Mouse (Mus musculus): ENCODE results near the gene Tnrc6b. TPM values are rescaled to one million over a fixed set of nuclear protein-coding genes. Genes with fewer than 3 reads are reported as not detected.

Gene Tnrc6b
- polyA plus RNA-seq, 1 experiment from 2014 or later = 6.5 TPM

DNA sequence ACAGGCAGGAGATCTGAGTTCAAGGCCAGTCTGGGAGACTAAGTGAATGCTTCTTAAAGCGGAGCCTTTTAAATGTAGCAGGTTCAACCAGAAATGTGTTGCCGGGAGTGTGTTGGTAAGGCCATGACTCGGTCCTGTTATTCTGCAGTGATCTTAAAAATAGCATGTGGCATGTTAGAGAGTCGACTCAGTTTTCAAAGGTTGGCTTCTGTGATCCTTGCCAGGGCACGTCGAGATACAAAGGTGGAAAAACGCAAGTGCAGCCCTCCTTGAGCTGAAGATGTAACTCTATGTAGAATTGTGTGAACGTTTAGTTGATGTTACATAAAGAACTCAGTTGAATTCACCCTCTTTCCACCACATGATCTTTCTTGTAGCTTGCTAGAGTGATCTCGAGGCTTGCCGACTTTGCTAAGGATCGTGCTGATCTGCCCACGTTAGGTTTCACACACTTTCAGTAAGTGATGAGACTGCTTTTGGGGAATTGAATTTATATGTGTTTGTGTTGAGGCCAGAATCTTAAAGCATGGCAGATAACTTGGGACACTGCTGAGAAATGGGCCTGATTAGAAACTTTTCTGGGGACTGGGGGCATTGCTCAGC lies 244.8 kb downstream of the Tnrc6b start:
- H3K9me3 ChIP-seq (ENCODE audit: control insufficient read depth) = no peaks in the 10 kb centered on the region
- H3K9ac ChIP-seq (ENCODE audit: low read depth, low read length) = no peak overlapping the region
- H3K27me3 ChIP-seq (replicated peaks; ENCODE audit: control insufficient read depth, insufficient read depth, low read length) = no peaks in the 10 kb centered on the region
- no peaks in the 10 kb centered on the region for H3K4me1 ChIP-seq (replicated peaks; ENCODE audit: control insufficient read depth, insufficient read depth, low read length)
- 93% methylated on average over 12 of the region's 12 CpGs for WGBS
- peaks cover 72% of the 10 kb centered on the region for H3K36me3 ChIP-seq (ENCODE audit: control insufficient read depth, insufficient read depth)
- TF ChIP-seq CTCF (IDR thresholded peaks at IDR 0.05; ENCODE audit: low read depth) = no peak
- H3K4me2 ChIP-seq (replicated peaks; ENCODE audit: low read depth) = no peak overlapping the region
- no peak for ATAC-seq
- no peak overlapping the region for H3K4me3 ChIP-seq (ENCODE audit: low read depth, low read length)
- H3K27ac ChIP-seq (ENCODE audit: low read depth, low read length) = no peak overlapping the region

DNA sequence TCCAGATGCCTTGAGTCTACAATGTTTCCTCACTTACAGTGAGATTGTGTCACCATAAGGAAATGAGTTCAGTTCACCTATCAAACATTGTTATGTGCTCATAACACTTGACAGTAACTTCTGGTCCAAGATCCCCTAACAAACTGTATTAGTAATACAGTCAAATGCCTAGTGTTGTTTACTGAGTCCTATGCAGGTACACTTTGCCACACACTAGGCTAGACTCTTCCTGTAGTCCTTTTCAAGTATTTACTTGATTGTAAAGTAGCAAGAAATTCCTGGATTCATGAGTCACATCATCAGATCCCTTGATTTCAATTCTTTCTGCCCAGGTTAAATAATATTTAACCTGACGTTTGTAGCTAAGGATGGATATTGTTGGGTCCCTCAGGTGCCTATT lies 258.3 kb downstream of the Tnrc6b start:
- Histone ChIP-seq H3K4me1 (replicated peaks; ENCODE audit: control insufficient read depth, insufficient read depth, low read length) (no peaks in the 10 kb centered on the region), H3K27me3 (replicated peaks; ENCODE audit: control insufficient read depth, insufficient read depth, low read length) (no peaks in the 10 kb centered on the region), H3K27ac (ENCODE audit: low read depth, low read length) (no peak overlapping the region), H3K9ac (ENCODE audit: low read depth, low read length) (no peak overlapping the region), H3K9me3 (ENCODE audit: control insufficient read depth) (no peaks in the 10 kb centered on the region), H3K4me2 (replicated peaks; ENCODE audit: low read depth) (no peak overlapping the region), H3K36me3 (ENCODE audit: control insufficient read depth, insufficient read depth) (peaks cover 47% of the 10 kb centered on the region), H3K4me3 (ENCODE audit: low read depth, low read length) (no peak overlapping the region)
- ATAC-seq = no peak
- TF ChIP-seq CTCF (IDR thresholded peaks at IDR 0.05; ENCODE audit: low read depth) = no peak
- WGBS = 76% methylated on average over 1 of the region's 1 CpGs

DNA sequence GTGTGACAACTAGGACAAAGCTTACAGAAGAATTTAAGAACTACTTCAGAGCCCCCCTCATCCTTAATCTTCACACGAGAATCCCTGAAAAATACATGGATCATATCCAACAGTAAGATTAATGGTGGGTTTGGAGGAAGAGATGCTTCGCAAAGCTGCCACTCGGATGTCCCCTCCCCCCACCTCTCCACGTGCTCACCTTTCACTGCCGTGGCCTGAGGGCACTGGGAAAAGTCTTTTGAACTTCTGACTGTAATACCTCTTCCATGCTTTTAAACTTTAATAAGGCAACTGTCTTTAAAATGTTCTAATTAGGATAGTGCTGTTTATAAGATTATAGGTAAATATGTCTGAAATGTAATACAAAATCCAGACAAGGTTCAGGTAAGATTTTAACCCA lies 263.2 kb downstream of the Tnrc6b start:
- TF ChIP-seq CTCF (IDR thresholded peaks at IDR 0.05; ENCODE audit: low read depth) = no peak
- Histone ChIP-seq H3K27me3 (replicated peaks; ENCODE audit: control insufficient read depth, insufficient read depth, low read length) (no peaks in the 10 kb centered on the region), H3K4me2 (replicated peaks; ENCODE audit: low read depth) (no peak overlapping the region), H3K36me3 (ENCODE audit: control insufficient read depth, insufficient read depth) (peaks cover 5% of the 10 kb centered on the region), H3K9me3 (ENCODE audit: control insufficient read depth) (no peaks in the 10 kb centered on the region), H3K9ac (ENCODE audit: low read depth, low read length) (no peak overlapping the region), H3K4me3 (ENCODE audit: low read depth, low read length) (no peak overlapping the region), H3K27ac (ENCODE audit: low read depth, low read length) (no peak overlapping the region), H3K4me1 (replicated peaks; ENCODE audit: control insufficient read depth, insufficient read depth, low read length) (no peaks in the 10 kb centered on the region)
- no peak for ATAC-seq
- 41% methylated on average over 5 of the region's 5 CpGs for WGBS

DNA sequence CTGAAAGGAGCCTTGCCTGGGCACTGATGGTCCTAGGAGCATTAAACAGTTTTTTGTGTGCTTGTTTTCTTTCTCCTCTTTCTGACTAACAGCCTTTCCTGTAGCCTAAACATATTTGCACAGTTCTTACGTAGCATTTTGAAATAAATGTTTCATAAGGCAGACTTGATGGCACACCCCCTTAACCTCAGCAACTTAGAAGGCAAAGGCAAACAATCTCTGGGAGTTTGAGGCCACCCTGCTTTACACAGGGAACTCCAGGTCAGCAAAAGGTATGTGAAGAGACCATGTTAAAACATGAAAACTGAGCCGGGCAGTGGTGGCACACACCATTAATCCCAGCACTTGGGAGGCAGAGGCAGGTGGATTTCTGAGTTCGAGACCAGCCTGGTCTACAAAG lies 264.6 kb downstream of the Tnrc6b start:
- H3K4me3 ChIP-seq (ENCODE audit: low read depth, low read length) = no peak overlapping the region
- no peak overlapping the region for H3K9ac ChIP-seq (ENCODE audit: low read depth, low read length)
- TF ChIP-seq CTCF (IDR thresholded peaks at IDR 0.05; ENCODE audit: low read depth) = no peak
- WGBS = 82% methylated on average over 3 of the region's 3 CpGs
- H3K36me3 ChIP-seq (ENCODE audit: control insufficient read depth, insufficient read depth) = no peaks in the 10 kb centered on the region
- no peaks in the 10 kb centered on the region for H3K27me3 ChIP-seq (replicated peaks; ENCODE audit: control insufficient read depth, insufficient read depth, low read length)
- no peak overlapping the region for H3K27ac ChIP-seq (ENCODE audit: low read depth, low read length)
- ATAC-seq = no peak
- H3K4me1 ChIP-seq (replicated peaks; ENCODE audit: control insufficient read depth, insufficient read depth, low read length) = no peaks in the 10 kb centered on the region
- no peak overlapping the region for H3K4me2 ChIP-seq (replicated peaks; ENCODE audit: low read depth)
- H3K9me3 ChIP-seq (ENCODE audit: control insufficient read depth) = no peaks in the 10 kb centered on the region

DNA sequence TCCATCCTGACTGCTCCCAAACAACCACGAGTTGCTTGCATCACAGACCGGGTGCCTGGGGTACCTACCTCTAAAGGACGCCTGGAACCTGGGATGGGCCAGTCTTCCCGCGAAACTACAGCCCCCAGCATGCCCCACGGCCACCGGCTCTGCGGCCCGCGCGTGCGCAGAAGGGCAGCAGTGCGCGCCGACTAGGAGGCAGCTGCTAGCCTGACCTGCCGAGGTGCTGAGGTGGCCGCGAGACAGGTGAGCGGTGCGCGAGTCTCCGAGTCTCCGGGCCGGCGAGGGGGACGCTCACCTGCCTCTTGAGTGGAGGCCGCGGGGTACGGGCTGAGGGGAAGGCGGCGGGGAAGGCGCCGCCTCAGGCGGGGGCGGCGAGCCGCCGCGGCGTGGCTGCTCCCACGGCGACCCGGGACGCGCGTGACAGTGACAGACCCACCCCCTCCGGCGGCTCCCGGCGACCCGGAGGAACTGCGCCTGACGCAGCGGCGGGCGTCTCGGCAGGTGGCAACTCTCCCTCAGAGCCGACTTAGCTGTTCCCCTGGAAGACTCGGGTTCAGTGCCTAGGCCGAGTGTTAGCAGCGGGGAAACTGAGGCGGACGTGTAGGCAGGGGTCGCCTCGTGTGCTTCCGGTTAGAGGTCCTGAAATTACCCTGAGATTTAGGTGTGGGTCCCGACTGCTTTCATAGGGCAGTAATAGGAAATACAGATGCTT lies 266.7 kb downstream of the Tnrc6b start, which contains the start of gene Sgsm3:
Sgsm3 (plus strand) TSS at position 146 of the 715 bp plus-strand sequence.
- peak within 1 kb of the TSS; percentile 57; the same call in 1 of the 2 replicates for H3K27ac ChIP-seq (ENCODE audit: low read depth, low read length)
- peak within 1 kb of the TSS; percentile 88 for H3K4me3 ChIP-seq (ENCODE audit: low read depth, low read length)
- H3K4me1 ChIP-seq (replicated peaks; ENCODE audit: control insufficient read depth, insufficient read depth, low read length) = no peaks in the 10 kb centered on the region
- peak; percentile 89 for ATAC-seq
- H3K9ac ChIP-seq (ENCODE audit: low read depth, low read length) = peak within 1 kb of the TSS; percentile 73
- H3K36me3 ChIP-seq (ENCODE audit: control insufficient read depth, insufficient read depth) = no peaks in the 10 kb centered on the region
- no peaks in the 10 kb centered on the region for H3K9me3 ChIP-seq (ENCODE audit: control insufficient read depth)
- WGBS = 1% methylated on average over 59 of the region's 67 CpGs
- peak within 1 kb of the TSS; percentile 98 for H3K4me2 ChIP-seq (replicated peaks; ENCODE audit: low read depth)
- no peak for TF ChIP-seq CTCF (IDR thresholded peaks at IDR 0.05; ENCODE audit: low read depth)
- no peaks in the 10 kb centered on the region for H3K27me3 ChIP-seq (replicated peaks; ENCODE audit: control insufficient read depth, insufficient read depth, low read length)

DNA sequence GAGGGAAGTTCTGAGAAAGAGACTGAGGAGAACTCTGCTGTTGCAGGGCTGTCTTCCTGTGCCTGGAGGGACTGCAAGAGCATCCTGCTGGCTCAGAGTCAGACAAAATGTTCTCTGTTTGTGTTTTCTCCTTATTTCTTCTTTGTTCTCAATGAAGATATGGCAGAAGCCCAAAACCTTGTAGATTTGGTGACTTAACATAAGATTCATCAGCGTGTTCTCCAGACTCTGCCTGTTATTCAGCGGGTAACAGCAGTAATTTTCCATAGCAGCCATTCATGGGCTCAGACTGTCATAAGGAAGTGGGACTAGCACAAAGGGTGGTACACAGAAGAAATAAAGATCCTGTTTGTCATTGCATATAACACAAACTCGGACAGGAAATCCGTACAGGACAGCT lies 268.5 kb downstream of the Tnrc6b start:
- TF ChIP-seq CTCF (IDR thresholded peaks at IDR 0.05; ENCODE audit: low read depth) = no peak
- no peak for ATAC-seq
- no peak overlapping the region; the same call in 1 of the 2 replicates for H3K27ac ChIP-seq (ENCODE audit: low read depth, low read length)
- H3K27me3 ChIP-seq (replicated peaks; ENCODE audit: control insufficient read depth, insufficient read depth, low read length) = no peaks in the 10 kb centered on the region
- no peak overlapping the region; the same call in 1 of the 2 replicates for H3K4me2 ChIP-seq (replicated peaks; ENCODE audit: low read depth)
- no peaks in the 10 kb centered on the region for H3K36me3 ChIP-seq (ENCODE audit: control insufficient read depth, insufficient read depth)
- no peak overlapping the region for H3K9ac ChIP-seq (ENCODE audit: low read depth, low read length)
- H3K4me1 ChIP-seq (replicated peaks; ENCODE audit: control insufficient read depth, insufficient read depth, low read length) = 0 out of 2 replicates have a peak, but pooled peaks cover 3% of the 10 kb centered on the region
- WGBS = 48% methylated on average over 4 of the region's 4 CpGs
- H3K4me3 ChIP-seq (ENCODE audit: low read depth, low read length) = no peak overlapping the region
- no peaks in the 10 kb centered on the region for H3K9me3 ChIP-seq (ENCODE audit: control insufficient read depth)

Measured in intestine, postnatal 0 days (tissue).